Mouse (Mus musculus) frontal cortex, postnatal 14 days (tissue): ENCODE data around the gene Slc25a18.
A peak's percentile ranks its signal among the peaks of the same experiment; 100 is the strongest.
"Not testable (repeated sequence)": the region's sequence is repeated elsewhere in the genome, so short reads cannot be mapped to it uniquely, and the experiment has no call there.

Experiments used
- DNase-seq, 2 experiments: peaks; one replicate each; pipeline ENCODE4 v3.0.0; 2022; ENCODE audit warnings: low spot score in 2 of 2

Gene Slc25a18

DNA sequence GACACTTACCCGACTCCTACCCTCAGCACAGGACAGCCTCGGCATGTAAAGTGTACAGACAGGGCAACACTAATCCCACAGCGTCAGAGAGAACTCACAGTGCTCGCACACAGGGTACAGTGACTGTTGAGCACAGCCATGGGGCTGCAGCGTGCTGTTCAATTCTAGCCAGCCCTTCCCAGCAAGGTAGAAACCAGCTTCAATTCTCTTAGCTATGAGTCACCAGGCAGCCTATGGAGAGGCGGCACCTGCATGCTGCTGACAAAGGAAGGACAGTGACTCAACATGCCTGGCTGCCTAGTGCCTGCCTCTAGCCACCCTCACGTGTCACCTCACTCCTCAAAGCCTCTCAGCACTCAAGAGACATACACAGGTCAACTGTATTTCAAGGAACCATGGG, 24.6 kb downstream of the Slc25a18 start:
- DNase-seq: no peak

DNA sequence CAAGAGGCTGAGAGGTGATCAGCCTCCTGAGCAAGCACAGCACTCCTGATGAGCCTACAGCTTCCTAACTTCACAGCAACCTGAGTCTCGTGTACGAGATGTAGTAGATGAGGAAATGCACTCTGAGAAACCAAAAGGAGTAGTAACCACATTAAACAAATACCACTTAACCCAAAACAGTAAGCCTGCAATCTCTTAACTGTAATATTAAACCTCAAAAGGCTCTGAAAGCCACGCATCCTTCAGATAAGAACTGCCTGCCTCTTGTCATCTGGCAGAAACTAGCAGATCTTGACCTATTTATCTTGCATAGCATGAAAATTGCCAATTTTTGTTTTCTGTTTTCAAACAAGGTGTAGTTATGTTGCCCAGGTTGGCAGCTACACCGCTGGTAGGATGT, 25.5 kb downstream of the Slc25a18 start:
- no peak for DNase-seq

DNA sequence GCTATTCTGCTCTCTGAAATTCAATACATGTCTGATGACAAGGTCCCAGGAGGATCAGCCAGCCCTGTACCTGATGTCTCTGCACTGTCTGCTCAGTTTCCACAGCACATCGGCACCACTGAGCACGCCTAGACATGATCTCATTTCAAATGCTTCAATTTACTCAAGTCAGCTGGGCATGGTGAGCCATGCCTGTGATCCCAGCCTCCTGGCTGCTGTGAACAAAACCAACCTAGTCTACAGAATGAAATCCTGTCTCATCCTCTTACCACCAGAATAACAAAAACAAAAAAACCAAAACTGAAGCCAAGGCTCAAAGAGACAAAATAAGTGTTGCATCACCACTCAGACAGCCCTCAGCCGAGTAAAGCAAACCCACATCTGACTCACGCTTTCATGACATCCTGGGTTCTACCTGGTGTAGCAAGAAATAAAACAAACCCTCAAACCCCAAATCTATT, 26.2 kb downstream of the Slc25a18 start:
- DNase-seq: no peak

DNA sequence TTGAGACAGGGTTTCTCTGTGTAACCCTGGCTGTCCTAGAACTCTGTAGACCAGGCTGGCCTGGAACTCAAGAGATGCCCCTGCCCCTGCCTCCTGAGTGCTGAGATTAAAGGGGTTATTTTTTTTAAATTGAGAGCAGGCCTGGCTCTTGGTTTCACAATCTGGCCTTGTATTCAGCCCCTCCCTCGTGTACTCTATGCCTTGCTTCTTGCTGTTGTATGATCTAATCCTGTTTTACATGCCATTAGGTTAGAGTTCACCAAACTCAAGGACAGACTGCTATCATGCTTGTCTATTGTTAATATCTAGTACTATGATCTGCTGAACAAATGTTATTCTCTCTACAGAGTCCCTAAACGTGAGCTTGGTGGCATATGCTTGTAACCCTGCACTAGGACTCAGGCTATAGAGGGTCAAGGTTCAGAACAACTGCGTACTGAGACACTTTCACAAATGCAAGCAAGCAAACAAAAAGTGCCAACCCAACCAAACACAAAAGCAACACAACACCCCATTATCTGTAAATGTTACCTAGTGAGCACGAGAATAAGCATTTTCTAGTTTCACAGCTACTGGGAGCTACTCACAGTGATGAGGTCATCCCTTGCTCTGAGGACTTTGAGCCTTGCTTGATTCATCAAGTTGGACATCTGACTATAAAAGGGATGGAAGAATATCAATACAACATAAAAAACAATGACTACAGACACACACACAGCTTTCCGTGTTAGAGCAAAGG, 33.8 kb downstream of the Slc25a18 start:
- no peak for DNase-seq

DNA sequence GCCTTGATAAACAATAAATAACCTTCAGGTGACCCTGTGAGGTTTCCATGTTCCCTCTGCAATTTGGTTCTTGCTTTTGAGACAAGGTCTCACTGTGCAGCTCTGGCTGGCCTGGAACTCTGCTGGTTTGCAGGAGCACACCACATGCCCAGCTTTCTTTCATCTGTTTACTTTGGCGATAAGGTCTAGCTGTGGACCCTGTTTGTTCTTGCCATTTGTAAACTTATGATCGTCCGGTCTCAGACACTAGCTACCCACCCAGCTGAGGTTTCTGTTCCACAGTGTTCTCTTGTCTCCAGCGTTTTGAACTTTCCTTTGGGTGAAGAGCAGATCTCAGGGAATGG, 34.3 kb downstream of the Slc25a18 start:
- no peak for DNase-seq

DNA sequence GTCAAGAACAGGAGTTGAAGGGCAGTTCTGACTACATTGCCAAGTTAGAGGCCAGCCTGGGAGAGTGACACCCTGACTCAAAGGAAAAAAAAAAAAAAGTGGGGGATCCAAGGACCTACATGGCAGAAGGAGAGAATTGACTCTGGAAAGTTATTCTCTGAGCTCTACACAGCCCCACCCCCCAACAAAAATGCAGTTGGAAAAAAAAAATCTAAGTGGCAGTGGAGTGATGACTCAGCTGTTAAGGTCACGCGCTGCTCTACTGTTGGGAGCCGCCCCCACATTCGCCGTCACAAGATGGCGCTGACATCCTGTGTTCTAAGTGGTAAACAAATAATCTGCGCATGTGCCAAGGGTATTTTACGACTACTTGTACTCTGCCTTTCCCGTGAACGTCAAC, 38.6 kb downstream of the Slc25a18 start:
- DNase-seq: not testable (repeated sequence)

DNA sequence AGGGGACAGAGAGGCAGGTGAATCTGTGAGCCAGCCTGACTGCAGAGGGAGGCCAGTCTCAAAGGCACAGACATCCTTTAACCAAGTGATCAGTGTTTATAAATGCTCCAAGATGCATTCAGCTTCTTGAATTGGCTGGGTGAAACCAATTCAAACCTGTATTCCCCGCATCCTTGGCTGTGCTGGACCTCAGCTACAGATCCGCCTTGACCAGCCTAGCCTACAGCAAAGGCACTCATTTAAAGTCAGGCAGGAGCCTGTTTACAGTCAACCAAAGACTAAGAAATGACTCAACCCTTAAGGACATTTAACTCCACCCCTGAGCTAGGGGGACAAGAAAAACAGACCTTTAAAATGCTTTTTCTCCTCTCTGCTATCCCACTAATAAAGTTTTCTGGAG, 45.9 kb downstream of the Slc25a18 start:
- DNase-seq: no peak

GRCm38 (mm10) chr6:120820144-120820543, 46.8 kb downstream of the Slc25a18 start:
- no peak for DNase-seq

- no peak for DNase-seq
Measured at GRCm38 (mm10) chr6:120820941-120821340, 47.6 kb downstream of the Slc25a18 start.

- no peak for DNase-seq
Measured at GRCm38 (mm10) chr6:120821715-120822114, 48.3 kb downstream of the Slc25a18 start.

DNA sequence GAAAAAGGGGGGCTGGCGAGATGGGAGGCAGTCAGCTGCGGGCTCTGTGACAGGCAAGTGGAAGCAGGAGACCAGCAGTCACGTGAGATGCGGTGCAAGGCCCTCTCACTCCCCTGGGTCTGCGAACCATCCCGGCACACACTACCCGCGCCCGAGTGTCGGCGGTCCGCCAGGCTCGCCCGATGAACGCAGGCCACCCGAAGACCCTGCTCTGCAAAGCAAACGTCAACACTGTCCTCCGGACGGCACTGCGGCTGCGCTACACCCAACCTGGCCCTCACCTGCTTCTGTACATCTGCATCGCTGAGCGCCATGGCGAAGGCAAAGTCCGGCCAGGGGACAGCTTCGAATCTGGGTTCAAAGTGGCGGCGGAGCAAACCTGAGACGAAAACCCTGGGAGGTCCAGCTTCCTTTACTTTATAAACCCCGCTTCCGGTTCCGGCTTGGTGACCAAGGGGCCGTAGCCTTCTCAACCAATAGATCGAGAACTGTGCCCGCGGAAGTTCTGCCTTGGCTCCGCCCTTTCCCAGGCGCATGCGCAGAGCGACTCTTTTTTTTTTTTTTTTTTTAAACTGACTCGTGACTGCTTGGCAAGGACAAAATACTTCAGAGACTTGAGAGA, 49.0 kb downstream of the Slc25a18 start, which contains the start of gene Atp6v1e1:
Gene Atp6v1e1 (minus strand): TSS at position 487 of the 622 bp plus-strand sequence.
- DNase-seq: peak; percentile 87 to 88

GRCm38 (mm10) chr6:120822937-120823614, 49.7 kb downstream of the Slc25a18 start:
- no peak for DNase-seq

DNA sequence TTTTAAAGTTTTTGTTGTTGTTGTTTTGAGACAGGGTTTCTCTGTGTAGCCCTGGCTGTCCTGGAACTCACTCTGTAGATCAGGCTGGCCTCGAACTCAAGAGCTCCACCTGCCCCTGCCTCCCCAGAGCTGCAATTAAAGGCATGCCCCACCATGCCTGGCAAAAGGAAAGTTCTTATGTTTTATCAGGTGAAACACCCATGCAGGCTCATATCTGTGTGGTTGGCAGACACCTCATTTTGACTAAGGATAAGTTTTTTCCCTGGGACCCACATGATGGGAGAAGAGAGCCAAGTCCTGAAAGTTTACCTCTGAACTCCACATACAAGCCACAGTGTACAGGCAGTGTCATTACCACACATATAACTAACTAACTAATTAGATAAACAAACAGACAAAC, 56.7 kb downstream of the Slc25a18 start:
- no peak for DNase-seq

GRCm38 (mm10) chr6:120830866-120831608, 57.7 kb downstream of the Slc25a18 start:
- no peak for DNase-seq

DNA sequence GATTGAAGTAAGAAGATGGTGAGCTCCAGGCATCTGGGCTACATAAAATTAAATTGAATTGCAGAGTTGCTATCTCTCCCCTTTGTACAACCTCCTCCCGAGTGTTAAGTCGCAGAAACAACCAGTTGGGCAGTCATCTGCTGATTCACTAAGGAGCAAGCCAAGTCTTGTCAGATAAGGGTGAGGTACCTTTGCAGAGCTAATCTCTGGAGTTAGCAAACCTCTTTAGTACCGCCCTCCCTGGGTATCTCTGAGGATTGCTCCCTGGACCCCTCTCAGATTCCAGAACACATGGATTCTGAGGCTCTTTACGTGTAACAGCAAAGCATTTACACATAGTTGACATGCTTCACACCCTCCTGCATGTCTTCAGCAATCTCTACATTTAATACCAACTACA, 58.7 kb downstream of the Slc25a18 start:
- no peak for DNase-seq

- no peak for DNase-seq
Measured at GRCm38 (mm10) chr6:120834766-120835321, 61.5 kb downstream of the Slc25a18 start.

- DNase-seq: peak; percentile 86 to 92
Measured at GRCm38 (mm10) chr6:120835474-120836374, 62.3 kb downstream of the Slc25a18 start, which contains the start of gene Bcl2l13. TSS of gene Bcl2l13 (plus strand) at chr6:120836212.

GRCm38 (mm10) chr6:120836389-120837151, 63.2 kb downstream of the Slc25a18 start:
- DNase-seq: no peak

DNA sequence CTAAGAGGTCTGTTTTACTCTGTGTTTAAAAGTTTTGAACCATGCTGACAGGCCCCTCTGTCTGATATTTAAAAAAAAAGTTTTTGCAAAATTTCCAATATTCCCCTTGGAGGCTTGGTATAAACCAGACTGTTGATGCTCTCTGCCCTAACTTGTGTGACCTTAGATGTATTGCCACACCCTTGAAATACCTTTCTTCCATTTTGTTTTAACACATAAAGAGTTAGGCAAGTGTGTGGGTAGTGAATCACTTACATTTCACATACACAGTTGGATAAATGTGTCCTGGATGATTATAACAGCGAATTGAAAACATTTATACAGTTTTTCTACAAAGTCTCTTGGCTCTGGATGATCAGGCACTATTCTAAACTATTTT, 63.8 kb downstream of the Slc25a18 start:
- DNase-seq: no peak

- DNase-seq: no peak
Measured at GRCm38 (mm10) chr6:120840258-120840657, 66.9 kb downstream of the Slc25a18 start.
